Mouse (Mus musculus) heart, adult 11 months (tissue): ENCODE data around the gene Pcyt1b.

Experiments used
- DNase-seq: peaks from one replicate; pipeline ENCODE4 v3.0.0; 2022

The Pcyt1b gene

GRCm38 (mm10) chrX:93654218-93655002 lies at the start of gene Pcyt1b:
Pcyt1b (plus strand) TSS chrX:93654863.
- DNase-seq, result no peak

GRCm38 (mm10) chrX:93630256-93630655 lies 24.4 kb upstream of the Pcyt1b start:
- no peak for DNase-seq

- peak; percentile 99 for DNase-seq
These were observed 22.8 kb upstream of the Pcyt1b start, which contains the start of gene Pola1 for GRCm38 (mm10) chrX:93631657-93632449. Pola1 (minus strand) TSS chrX:93632155.

- DNase-seq, result peak; percentile 83
These were observed 19.7 kb upstream of the Pcyt1b start for GRCm38 (mm10) chrX:93634861-93635375.

- DNase-seq, result no peak
These were observed 11.1 kb upstream of the Pcyt1b start for GRCm38 (mm10) chrX:93643600-93643999.

GRCm38 (mm10) chrX:93644022-93644421 lies 10.6 kb upstream of the Pcyt1b start:
- DNase-seq, result no peak

- DNase-seq, result no peak
These were observed 3.9 kb upstream of the Pcyt1b start for GRCm38 (mm10) chrX:93650738-93651137.

GRCm38 (mm10) chrX:93655153-93655552 lies 490 bp downstream of the Pcyt1b start:
- no peak for DNase-seq

GRCm38 (mm10) chrX:93663919-93664586 lies 9.4 kb downstream of the Pcyt1b start:
- DNase-seq, result no peak

GRCm38 (mm10) chrX:93664787-93665186 lies 10.1 kb downstream of the Pcyt1b start:
- DNase-seq, result no peak

GRCm38 (mm10) chrX:93674432-93674831 lies 19.8 kb downstream of the Pcyt1b start:
- DNase-seq, result no peak

GRCm38 (mm10) chrX:93674836-93675795 lies 20.5 kb downstream of the Pcyt1b start:
- peak; percentile 89 for DNase-seq

- DNase-seq, result no peak
These were observed 21.6 kb downstream of the Pcyt1b start for GRCm38 (mm10) chrX:93676228-93676627.

GRCm38 (mm10) chrX:93689287-93689686 lies 34.6 kb downstream of the Pcyt1b start:
- DNase-seq, result peak; percentile 77

- no peak for DNase-seq
These were observed 36.0 kb downstream of the Pcyt1b start for GRCm38 (mm10) chrX:93690672-93691071.

- DNase-seq, result no peak
These were observed 42.9 kb downstream of the Pcyt1b start for GRCm38 (mm10) chrX:93697596-93697995.

- peak; percentile 96 for DNase-seq
These were observed 46.0 kb downstream of the Pcyt1b start for GRCm38 (mm10) chrX:93700528-93701225.

GRCm38 (mm10) chrX:93712566-93712965 lies 57.9 kb downstream of the Pcyt1b start:
- DNase-seq, result no peak

- DNase-seq, result no peak
These were observed 74.9 kb downstream of the Pcyt1b start for GRCm38 (mm10) chrX:93729529-93729928.

GRCm38 (mm10) chrX:93730854-93731253 lies 76.2 kb downstream of the Pcyt1b start:
- no peak for DNase-seq

- no peak for DNase-seq
These were observed 77.7 kb downstream of the Pcyt1b start for GRCm38 (mm10) chrX:93732407-93732806.
